Mouse (Mus musculus) MN1 (cell line): ENCODE data around the gene Acrbp.
"Not testable (repeated sequence)": the region's sequence is repeated elsewhere in the genome, so short reads cannot be mapped to it uniquely, and the experiment has no call there.

ENCODE experiments used
- DNase-seq: peaks from one replicate; pipeline ENCODE4 v3.0.0-alpha.2; 2016; ENCODE audit warnings: low spot score

Acrbp gene

DNA sequence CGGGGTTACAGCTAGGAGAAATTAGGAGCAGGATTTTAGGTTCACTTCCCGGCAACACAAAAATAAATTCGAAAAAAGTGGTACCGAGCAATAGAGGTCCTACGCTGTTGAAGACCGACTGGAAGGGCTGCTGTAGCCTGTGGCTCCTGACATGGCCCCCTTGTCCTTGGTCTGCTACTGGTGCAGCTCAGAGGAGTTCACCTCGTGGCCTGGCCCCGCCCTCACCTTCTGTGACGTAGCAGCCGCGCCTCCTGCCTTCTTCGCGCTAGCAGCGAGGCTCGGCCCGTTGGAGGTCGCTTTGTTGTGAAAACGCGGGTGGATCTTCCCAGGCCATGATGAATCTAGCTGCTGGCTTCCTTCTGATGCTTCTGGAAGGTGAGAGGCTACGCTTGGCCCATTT, at the start of gene Acrbp:
Gene Acrbp (plus strand): TSS at position 12 of the 400 bp plus-strand sequence.
- no peak for DNase-seq

DNA sequence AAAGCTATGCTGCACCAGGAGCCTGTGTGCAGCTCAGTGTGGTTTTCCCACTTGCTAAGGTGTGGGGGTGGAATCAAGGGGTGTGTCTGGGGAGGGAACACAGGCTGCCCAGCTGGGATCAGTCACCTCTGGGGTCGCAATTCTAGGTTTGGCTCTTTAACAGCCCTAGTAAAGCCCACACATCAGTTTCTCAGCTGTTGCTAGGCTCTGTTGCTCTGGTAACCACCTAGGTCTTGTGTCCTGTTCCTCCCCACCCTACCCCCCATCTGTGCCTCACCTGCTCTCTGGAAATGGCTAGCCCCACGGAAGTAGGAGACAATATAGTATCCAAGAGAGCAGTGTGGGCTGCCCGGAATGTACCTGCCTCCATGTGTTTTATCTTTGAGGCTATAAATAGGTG, 45.8 kb upstream of the Acrbp start:
- DNase-seq: no peak

DNA sequence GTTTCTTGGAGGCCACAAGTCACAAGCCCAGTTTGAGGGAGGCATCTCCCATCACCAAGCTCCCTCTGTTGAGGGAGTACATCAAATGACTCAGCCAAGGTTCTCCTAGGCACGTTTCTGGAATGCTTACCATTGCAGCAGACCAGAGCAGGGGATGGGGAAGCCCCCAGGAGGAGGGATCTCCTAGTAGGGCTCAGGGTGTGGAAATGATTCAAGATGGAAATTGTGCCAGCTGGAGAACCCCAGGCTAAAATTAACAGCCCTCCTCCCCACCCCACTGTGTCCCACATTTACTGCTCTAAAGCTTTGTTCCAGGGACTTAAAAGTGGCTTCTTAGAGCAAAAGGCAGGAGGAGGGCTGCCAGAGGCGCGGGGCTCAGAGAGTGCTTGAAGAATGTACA, 44.4 kb upstream of the Acrbp start:
- no peak for DNase-seq

DNA sequence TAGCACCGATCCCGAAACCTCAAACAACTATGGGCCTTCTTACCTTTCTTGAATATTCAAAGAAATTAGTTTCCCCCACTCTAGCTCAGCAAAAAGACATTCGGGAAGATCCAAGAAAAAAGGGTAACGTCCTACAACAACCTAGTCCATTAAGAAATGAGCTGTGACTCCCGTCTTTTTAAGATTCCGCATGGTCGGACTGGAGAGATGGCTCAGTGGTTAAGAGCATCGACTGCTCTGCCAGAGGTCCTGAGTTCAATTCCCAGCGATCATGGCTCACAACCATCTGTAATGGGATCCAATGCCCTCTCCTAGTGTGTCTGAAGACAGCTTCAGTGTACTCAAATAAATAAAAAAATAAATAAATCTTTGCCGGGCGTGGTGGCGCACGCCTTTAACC, 41.4 kb upstream of the Acrbp start:
- DNase-seq: no peak

DNA sequence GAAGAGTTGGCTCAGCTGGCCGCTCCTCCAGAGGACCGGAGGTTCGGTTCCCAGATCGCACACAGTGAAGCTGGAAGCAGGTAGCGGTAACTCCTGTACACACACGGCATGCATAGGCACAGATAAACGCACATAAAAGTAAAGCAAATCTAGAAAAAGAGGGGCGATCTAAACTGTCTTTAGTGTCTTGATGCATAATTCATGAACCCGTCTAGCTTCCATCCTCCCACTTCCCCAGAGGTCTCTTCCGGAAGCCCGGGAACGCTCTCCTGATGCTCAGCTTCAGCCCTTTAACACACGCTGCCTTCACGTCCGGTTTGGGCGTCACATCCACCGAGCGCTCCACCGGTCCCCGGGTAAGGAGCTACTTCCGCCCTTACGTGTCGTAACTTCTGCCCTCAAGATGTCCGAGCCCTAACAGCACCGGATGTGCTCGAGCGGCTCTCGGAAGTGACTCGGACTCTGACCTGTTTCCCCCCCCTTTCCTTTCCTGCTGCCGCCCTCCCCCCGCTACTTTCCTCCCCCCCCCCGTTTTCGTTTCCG, 40.8 kb upstream of the Acrbp start:
- DNase-seq: peak; percentile 97

DNA sequence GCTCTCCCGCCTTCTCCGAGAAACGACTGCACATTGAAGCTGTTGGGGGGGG, 40.5 kb upstream of the Acrbp start, which contains the start of gene Zfp384:
Gene Zfp384 (plus strand): TSS at position 17 of the 52 bp plus-strand sequence.
- DNase-seq: no peak

DNA sequence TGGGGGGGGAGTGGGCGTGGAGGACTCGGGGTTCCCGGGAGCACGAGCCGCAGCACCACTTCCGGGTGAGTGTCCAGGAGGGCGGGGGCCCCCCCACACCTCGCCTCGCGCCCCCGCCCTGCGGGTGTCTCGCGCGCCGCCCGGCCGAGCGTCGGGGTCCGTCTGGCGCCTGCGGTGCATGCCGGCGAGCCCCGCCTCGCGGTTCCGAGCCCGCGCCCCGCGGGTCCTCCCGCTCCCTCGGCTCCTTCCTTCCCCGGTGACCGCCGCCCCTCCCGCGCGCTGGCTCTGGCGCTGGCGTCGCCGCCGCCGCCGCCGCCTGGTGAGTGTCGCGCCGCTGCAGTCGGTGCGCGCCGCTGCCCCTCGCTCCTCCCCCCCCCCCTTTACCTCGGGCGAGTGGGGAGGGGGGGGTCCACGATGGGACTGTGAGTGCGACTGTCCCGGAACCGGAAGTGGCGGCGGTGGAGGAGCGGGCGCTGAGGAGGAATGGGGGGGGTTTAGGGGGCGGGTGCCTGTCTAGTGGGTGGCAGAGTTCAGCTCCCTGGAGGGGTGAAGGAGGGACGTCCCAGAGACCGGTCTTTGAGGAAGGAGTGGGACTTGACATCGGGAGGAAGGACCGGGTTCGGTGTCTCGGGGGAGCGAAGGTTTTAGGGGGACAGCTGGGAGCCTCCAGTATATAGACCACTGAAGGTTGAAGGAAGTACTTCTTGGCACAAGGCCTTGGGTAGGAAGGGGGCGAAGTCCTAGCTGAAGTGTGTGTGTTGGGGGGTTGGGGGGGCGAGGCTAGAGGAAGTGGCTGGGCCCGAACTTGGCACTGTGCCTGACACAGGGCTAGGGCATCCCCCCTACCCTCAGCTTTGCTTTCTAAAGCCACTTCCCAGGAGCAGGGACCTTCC, 40.1 kb upstream of the Acrbp start:
- DNase-seq: peak; percentile 83

DNA sequence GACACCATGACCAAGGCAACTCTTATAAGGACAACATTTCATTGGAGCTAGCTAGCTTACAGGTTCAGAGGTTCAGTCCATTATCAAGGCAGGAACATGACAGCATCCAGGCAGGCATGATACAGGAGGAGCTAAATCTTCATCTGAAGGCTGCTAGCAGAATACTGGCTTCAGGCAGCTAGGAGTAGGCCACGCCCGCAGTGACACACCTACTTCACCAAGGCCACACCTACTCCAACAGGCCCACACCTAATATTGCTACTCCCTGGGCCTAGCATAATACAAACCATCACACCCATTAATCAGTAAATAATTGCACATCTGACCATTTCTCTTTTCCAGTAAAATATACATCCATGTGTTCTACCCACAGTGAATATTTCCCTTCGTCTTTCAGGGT, 31.8 kb upstream of the Acrbp start:
- DNase-seq: no peak

DNA sequence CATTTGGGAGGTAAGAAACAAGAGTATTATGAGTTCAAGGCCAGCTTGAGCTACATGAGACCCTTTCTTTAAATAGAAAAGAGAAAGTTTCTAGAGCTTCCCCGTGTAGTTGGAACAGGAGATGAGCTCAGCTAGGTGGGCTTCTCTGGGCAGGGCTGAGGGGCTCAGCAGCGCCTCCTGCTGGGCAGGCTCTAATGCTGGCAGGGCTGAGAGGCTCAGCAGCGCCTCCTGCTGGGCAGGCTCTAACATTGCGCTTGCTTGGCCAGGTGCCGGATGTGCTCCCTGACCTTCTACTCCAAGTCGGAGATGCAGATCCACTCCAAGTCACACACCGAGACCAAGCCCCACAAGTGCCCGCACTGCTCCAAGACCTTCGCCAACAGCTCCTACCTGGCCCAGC, 19.0 kb upstream of the Acrbp start:
- DNase-seq: peak; percentile 23

DNA sequence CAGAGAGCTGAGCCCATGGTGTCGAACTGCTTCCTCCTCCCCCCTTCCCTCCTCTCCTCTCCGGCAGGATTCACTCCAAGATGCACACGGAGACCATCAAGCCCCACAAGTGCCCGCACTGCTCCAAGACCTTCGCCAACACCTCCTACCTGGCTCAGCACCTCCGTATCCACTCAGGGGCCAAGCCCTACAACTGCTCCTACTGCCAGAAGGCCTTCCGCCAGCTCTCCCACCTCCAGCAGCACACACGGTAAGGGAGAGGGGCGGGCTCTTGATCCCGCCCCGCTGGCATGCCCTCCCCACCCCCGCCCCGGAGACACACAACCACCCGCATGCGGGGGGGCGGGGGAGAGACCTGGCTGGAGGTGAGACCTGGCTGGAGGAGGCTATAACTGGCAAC, 17.9 kb upstream of the Acrbp start:
- DNase-seq: no peak

DNA sequence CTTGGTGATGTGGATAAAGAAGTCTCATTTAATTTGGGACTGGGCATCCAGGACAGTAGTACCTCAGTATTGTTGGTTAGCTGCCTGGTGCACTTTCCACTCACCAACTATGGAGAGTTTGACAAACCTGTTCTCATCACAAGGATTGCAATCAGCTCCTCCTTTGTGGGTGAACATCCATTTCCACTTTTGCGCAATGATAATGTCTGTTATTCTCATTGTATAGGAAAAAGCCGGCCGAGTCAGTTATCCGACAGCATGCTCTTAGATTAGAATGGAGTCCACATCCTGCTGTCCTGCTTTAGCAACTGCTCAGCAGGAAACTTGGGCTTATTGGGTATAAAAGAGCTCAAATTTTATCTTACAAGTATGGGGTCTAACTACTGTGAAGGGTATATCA, 10.8 kb upstream of the Acrbp start:
- no peak for DNase-seq

DNA sequence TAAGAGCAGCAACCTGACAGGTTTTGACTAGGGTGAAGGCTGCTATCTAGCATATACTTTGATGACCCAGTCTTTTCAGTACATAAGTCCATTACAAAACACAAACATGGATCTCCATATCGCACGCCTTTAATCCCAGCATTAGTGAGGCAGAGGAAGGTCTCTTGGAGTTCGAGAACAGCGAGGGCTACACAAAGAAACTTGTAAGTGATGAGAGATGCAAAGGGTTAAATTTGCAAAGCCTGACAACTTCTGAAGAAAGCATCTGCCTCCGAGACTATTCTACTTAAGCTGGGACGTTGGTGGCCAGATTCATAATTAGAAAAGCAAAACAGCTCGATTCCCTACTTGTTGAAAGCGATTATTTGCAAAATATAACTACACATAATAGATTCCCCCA, 10.4 kb upstream of the Acrbp start:
- no peak for DNase-seq

DNA sequence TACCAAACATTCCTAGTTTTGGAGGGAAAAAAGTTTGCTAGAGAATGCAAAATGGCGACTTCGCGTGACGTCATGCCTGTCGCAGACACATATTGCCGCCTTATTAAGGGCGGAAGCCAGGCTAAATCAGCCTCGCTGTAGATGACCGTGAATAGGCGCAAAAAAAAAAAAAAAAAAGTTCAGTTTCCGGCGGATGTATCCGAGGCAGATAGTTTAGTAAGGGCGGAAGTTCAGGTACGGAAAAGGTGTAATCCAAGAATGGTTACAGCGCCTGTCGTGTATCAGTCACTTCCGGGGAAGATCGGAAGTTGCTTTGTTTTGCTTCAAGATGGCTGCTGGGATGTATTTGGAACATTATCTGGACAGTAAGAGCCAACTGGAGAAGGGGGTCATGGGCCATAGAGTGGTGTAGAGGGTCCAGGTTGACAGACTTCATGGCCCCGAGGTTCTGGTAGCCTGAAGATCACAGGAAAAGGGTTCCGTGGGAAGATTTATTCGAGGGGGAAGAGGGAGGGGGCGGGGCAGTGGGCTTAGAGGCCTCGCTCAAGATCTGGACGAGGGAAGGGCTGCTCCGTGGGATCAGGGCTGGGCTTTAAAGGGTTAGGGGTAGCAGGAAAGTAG, 9.8 kb upstream of the Acrbp start, which contains the start of gene Ing4:
Gene Ing4 (plus strand): TSS at position 228 of the 621 bp plus-strand sequence.
- peak; percentile 96 for DNase-seq

DNA sequence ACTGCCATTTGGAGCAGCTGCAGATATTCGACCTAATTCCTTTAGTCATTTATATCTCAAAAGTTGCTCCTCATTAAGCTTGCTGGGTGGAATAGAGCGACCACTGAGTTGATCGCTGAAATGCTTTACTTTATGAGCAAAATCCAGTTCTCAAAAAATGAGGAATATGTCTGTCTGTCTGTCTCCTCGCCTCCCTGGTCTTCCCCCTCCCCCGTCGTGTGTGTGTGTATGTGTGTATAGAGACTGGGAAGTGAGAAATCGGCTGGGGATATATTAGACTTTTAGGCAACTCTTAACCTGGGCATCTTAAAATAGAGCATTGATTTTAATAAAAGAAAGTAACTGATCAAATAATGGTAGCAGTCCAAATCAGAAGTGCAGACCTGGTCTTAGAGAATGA, 9.3 kb upstream of the Acrbp start:
- DNase-seq: no peak

DNA sequence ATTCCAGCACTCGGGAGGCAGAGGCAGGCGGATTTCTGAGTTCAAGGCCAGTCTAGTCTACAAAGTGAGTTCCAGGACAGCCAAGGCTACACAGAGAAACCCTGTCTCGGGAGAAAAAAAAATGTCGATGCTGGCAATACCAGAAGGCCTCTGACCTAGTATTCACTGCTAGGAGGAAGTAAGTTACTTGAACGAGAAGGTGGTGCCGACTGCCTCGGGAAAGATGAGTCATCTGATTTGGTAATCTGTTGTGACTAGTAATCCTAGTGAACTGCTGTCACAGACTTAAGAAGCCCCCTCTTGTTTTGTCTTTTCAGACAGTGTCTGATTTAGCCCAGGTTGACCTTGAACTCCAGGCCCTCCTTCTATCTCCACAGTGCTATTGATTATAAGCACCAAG, 8.4 kb upstream of the Acrbp start:
- DNase-seq: peak; percentile 25

DNA sequence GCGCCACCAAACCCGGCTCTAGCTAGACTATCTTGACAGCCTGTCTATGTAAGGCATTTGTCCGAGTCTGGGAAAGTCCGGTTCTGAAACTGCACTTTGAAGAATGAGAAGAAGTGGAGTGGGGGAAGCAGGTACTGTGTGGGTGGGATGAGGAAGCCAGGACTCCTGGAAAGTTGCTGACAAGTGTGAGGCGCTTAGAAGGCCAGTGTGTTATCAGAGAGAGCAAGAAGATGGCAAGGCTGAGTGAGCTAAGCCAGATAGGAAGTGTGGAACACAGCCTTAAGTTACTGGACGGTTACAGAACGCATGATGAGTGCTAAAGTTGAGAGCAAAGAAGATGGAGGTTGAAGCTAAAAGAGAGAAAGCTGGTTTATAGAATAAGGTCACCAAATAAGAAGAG, 7.4 kb upstream of the Acrbp start:
- no peak for DNase-seq

DNA sequence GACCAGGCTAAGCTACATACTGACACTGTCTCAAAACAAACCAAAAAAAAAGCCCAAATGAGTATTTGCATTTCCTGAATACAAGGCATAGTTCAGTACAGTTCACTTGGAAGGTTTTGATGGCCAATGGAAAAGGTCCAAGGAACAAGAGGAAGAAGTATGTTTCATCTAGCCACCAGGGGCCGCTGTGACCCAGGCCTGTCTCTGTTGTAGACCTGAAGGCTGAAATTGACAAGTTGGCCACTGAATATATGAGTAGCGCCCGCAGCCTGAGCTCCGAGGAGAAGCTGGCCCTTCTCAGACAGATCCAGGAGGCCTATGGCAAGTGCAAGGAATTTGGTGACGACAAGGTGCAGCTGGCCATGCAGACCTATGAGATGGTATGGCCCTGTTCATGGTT, 2.8 kb upstream of the Acrbp start:
- DNase-seq: peak; percentile 86

DNA sequence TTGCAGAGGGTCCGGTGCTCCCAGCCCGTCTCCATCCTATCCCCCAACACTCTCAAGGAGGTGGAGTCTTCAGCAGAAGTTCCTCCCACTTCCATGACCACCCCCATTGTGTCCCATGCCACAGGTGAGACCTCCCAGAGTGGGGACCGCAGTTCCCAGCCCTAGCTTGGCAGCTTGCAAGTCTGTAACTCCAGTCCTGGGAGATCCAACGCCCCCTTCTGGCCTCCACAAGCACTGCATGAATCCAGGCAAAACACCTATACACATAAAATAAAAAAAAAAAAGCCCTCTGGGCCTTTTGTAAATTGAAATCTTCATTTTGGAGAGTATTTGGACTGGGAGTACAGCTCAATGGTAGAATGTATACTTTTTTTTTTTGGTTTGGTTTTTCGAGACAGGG, 1.7 kb downstream of the Acrbp start:
- peak; percentile 20 for DNase-seq

DNA sequence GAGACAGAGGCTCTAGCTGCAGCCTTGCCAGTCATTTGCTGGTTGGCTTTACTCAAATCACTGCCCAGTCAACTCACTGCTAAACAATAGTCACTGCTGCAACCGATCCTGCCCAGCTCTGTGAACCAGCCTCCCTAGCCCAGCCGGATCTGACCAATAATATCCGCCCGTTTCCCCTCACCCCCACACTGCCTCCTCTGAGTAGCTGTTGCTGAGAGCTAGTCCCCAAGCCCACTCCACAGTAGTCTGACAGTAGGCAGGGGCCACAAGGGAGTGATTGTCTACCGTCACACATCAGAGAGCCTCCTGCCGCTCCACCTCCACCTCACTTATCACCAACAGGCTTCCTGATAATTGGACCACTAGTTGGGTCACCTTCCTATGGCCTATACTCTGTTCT, 12.0 kb downstream of the Acrbp start:
- no peak for DNase-seq

DNA sequence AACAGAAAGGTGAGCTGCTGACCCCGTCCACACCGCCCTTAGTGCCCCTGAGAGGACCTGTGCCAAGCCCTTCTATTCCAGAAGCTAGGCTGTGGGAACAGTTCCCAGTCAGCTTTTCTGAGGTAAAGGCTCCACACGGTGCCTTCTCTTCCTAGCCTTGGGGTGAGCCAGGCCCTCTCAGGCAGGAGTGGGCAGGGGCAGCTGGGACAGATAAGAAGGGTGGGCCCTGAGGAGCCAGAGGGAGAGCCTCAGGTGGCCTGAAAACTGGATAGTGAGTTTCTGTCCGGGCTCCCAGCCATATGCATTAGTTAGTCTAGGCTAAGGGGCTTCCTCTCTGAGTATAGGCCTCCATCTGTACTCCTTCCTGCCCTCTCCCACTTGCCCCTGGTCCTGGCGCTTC, 13.0 kb downstream of the Acrbp start:
- DNase-seq: no peak

DNA sequence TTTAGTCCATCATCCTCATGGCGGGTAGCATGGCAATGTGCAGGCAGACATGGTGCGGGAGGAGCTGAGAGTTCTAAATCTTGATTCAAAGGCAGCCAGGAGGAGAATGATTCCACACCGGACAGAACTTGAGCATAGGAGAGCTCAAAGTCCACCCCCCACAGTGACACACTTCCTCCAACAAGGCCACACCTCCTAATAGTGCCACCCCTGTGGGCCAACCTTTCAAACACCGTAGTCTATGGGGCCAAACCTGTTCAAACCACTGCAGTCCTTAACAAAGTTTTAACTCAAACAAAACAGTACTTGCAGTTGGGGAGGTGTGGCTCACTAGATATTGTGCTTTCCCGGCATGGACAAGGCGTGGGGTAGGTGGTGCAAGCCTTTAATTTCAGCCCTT, 14.4 kb downstream of the Acrbp start:
- no peak for DNase-seq

DNA sequence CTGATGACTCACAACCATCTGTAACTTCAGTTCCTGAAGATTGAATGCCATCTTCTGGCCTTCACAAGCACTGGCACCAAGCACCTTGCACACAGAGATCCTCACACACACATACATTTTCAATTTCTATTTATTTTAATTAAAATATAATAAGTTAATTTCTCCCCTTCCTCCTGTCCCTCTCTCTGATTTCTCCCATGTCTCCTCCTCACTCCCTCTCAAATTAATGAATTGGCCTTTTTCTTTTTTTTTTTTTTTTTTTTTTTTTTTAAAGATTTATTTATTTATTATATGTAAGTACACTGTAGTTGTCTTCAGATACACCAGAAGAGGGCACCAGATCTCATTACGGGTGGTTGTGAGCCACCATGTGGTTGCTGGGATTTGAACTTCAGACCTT, 15.7 kb downstream of the Acrbp start:
- not testable (repeated sequence) for DNase-seq

DNA sequence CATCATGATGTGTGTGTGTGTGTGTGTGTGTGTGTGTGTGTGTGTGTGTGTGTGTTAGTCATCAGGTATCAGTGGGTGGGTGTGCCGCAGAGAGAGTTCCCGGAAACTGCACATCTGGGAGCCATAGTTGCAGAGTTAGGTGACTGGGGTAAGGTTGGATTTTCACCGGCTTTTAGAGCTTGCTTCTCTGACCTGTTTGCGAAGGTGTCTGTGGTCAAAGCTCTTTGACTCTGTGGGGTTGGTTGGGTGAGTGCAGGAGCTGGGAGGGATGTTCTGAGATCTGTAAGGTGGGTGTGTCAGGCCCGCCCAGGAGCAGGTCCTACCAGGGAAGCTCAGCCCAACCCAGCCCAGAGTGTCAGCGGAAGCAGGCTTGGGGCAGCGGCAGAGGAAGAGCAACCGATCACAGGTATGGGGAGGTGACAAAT, 18.1 kb downstream of the Acrbp start, which contains the start of gene Lpar5:
Gene Lpar5 (plus strand): TSS at position 350 of the 425 bp plus-strand sequence.
- no peak for DNase-seq
